Mouse (Mus musculus) hindbrain, postnatal 0 days (tissue): ENCODE data around the gene Fam207a. TPM values are rescaled to one million over a fixed set of nuclear protein-coding genes. Genes with fewer than 3 reads are reported as not detected.

ENCODE experiments used
- ATAC-seq: fragments of 200-750 bp; cut with Nextera tagmentation; 2 replicates; pipeline ENCODE4 v1.8.0; 2017; ENCODE audit warnings: mild to moderate bottlenecking, moderate TSS enrichment, moderate library complexity
- DNase-seq: peaks from one replicate; pipeline ENCODE4 v3.0.0-alpha.2; 2015; ENCODE audit warnings: low spot score
- H3K27ac ChIP-seq: fragments of 300-500 bp; sonication (generic); 2 replicates; pipeline ENCODE4 v1.5.1; 2014; ENCODE audit warnings: mild to moderate bottlenecking
- H3K27me3 ChIP-seq: fragments of 300-500 bp; sonication (generic); 2 replicates; pipeline ENCODE4 v1.6.1; 2014; ENCODE audit warnings: low read length, mixed read lengths; ENCODE audit not compliant: insufficient read depth
- H3K36me3 ChIP-seq: fragments of 300-500 bp; sonication (generic); 2 replicates; pipeline ENCODE4 v1.6.1; 2014; ENCODE audit warnings: low read length, mixed read lengths; ENCODE audit not compliant: insufficient read depth
- H3K4me1 ChIP-seq: fragments of 300-500 bp; sonication (generic); 2 replicates; pipeline ENCODE4 v1.6.1; 2014; ENCODE audit warnings: antibody characterized with exemption, low read length, mixed read lengths; ENCODE audit not compliant: insufficient read depth
- H3K4me2 ChIP-seq: fragments of 300-500 bp; sonication (generic); 2 replicates; pipeline ENCODE4 v1.6.1; 2014; ENCODE audit warnings: low read depth, mild to moderate bottlenecking, low read length, moderate library complexity, mixed read lengths
- H3K4me3 ChIP-seq: fragments of 300-500 bp; sonication (generic); 2 replicates; pipeline ENCODE4 v1.5.1; 2014; ENCODE audit warnings: low read length
- H3K9ac ChIP-seq: fragments of 300-500 bp; sonication (generic); replicated peaks from 2 replicates; pipeline ENCODE4 v1.6.1; 2014; ENCODE audit warnings: mild to moderate bottlenecking, low read length, moderate library complexity, mixed read lengths
- H3K9me3 ChIP-seq: fragments of 300-500 bp; sonication (generic); 2 replicates; pipeline ENCODE4 v1.6.1; 2016; ENCODE audit warnings: low read length, mixed read lengths
- CTCF ChIP-seq: IDR thresholded peaks from 2 replicates; pipeline ENCODE4 v1.5.1; 2016; ENCODE audit warnings: antibody characterized with exemption, control low read depth, low read depth
- WGBS: fragments of 180-500 bp; shearing (Covaris S2); extraction: QIAGEN DNeasy Blood & Tissue Kit; methylation state at CpG from one replicate; pipeline ENCODE4 v1.1.7; 2014; 5-methylcytosine and 5-hydroxymethylcytosine counted together
- polyA plus RNA-seq: library from polyadenylated mRNA; unstranded; fragments of >200 nt; fragmentation: Nextera tagmentation; extraction: Ambion mirVana; gene quantifications from 2 replicates; pipeline ENCODE4 v1.2.1, GENCODE M21; 2015
- total RNA-seq: library from RNA; depleted of rRNA; stranded (reverse); fragments of >200 nt; gene quantifications from 2 replicates; pipeline ENCODE4 v1.2.3, GENCODE M21; 2014

Gene Fam207a
- total and polyA plus RNA-seq, 2 experiments from 2014 or later: 31.8 to 56.2 TPM

GRCm38 (mm10) chr10:77504143-77504542 lies 11.4 kb downstream of the Fam207a start:
- Histone ChIP-seq H3K9ac (no peak overlapping the region), H3K27me3 (no peaks in the 10 kb centered on the region), H3K4me3 (no peak overlapping the region), H3K4me1 (no peaks in the 10 kb centered on the region), H3K27ac (no peak overlapping the region), H3K4me2 (no peak overlapping the region), H3K36me3 (peaks cover 16% of the 10 kb centered on the region; the same call in 1 of the 2 replicates), H3K9me3 (no peaks in the 10 kb centered on the region)
- WGBS: 83% methylated on average over 6 of the region's 6 CpGs
- ATAC-seq: no peak
- TF ChIP-seq CTCF: no peak
- DNase-seq: no peak

GRCm38 (mm10) chr10:77502967-77503922 lies 12.3 kb downstream of the Fam207a start:
- no peaks in the 10 kb centered on the region for H3K4me1 ChIP-seq
- no peaks in the 10 kb centered on the region for H3K27me3 ChIP-seq
- no peak overlapping the region for H3K9ac ChIP-seq
- DNase-seq (no peak), ATAC-seq (no peak)
- no peak overlapping the region for H3K4me2 ChIP-seq
- H3K4me3 ChIP-seq: no peak overlapping the region
- H3K36me3 ChIP-seq: peaks cover 19% of the 10 kb centered on the region; the same call in 1 of the 2 replicates
- no peak for TF ChIP-seq CTCF
- H3K27ac ChIP-seq: peak overlapping the region; percentile 48; the same call in 1 of the 2 replicates
- WGBS: 70% methylated on average over 25 of the region's 25 CpGs
- no peaks in the 10 kb centered on the region for H3K9me3 ChIP-seq

DNA sequence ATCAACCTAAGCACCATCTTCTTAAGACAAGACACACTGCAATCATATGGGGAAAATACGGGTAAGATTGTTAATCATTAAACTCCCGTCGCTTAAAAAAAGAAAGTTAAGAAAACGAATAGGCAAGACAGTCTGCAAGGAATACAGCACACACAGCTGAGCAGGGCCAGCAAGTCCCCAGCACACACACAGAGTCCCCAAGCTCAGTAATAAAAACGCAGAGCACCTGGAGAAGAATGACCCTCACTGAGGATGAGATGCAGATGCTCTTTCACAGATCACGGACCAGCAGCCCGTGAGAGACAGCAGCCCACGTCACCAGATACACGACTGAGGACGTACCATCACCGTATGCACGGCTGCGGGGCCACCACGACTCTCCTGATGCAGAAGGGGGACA lies 14.9 kb downstream of the Fam207a start:
- Histone ChIP-seq H3K9me3 (no peaks in the 10 kb centered on the region), H3K9ac (no peak overlapping the region), H3K4me1 (no peaks in the 10 kb centered on the region), H3K36me3 (peaks cover 27% of the 10 kb centered on the region; the same call in 1 of the 2 replicates), H3K27me3 (no peaks in the 10 kb centered on the region), H3K27ac (no peak overlapping the region), H3K4me2 (no peak overlapping the region), H3K4me3 (no peak overlapping the region)
- TF ChIP-seq CTCF: no peak
- WGBS: 86% methylated on average over 14 of the region's 14 CpGs
- DNase-seq (no peak), ATAC-seq (no peak)

GRCm38 (mm10) chr10:77498254-77498653 lies 17.3 kb downstream of the Fam207a start:
- no peak for TF ChIP-seq CTCF
- Histone ChIP-seq H3K9me3 (no peaks in the 10 kb centered on the region), H3K4me1 (no peaks in the 10 kb centered on the region), H3K9ac (no peak overlapping the region), H3K36me3 (peaks cover 21% of the 10 kb centered on the region), H3K4me3 (no peak overlapping the region), H3K4me2 (no peak overlapping the region), H3K27ac (no peak overlapping the region), H3K27me3 (no peaks in the 10 kb centered on the region)
- DNase-seq: no peak
- ATAC-seq: no peak
- 88% methylated on average over 6 of the region's 6 CpGs for WGBS

DNA sequence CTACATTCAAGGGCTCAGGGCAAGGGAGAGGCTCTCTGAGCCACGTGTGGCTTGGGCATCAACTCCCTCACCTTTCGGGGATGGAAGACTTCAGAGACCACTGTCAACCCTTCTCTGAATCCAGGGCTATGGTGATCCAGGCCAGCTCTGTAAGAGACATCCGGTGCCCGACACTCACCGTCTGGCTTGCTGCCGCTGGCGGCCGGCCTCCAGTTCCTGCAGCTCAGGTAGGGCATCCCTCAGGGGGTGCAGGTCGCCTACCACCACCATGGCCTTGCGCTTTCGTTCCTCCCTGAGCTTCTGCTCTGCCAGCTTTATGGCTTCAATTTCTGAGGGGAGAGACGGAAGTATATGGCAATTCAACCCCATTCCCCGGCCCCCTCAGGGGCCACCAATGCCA lies 18.4 kb downstream of the Fam207a start:
- Histone ChIP-seq H3K27me3 (no peaks in the 10 kb centered on the region), H3K9ac (no peak overlapping the region), H3K9me3 (no peaks in the 10 kb centered on the region), H3K36me3 (peaks cover 17% of the 10 kb centered on the region), H3K4me1 (no peaks in the 10 kb centered on the region), H3K4me3 (no peak overlapping the region), H3K4me2 (no peak overlapping the region), H3K27ac (no peak overlapping the region)
- ATAC-seq (no peak), DNase-seq (no peak)
- TF ChIP-seq CTCF: no peak
- 92% methylated on average over 13 of the region's 13 CpGs for WGBS

DNA sequence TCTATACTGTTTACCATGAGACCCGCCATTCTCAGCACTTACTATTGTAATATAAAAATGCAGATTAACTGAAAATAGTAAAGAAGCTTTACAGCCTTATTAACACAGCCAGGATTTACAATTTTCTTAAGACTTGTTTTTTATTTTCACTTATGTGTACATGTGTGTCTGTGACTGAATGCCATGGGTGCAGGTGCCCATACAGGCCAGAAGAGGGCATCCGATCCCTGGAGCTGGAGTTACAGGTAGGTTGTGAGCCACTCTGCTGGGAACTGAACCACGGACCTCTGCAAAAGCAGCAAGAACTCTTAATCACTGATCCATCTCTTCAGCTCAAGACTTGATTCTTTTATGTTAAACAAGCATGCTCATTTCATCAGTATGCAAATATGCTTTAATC lies 22.7 kb downstream of the Fam207a start:
- peak; percentile 25; the same call in 1 of the 2 replicates for TF ChIP-seq CTCF
- Histone ChIP-seq H3K27me3 (no peaks in the 10 kb centered on the region), H3K4me3 (no peak overlapping the region), H3K4me2 (no peak overlapping the region), H3K9ac (no peak overlapping the region), H3K36me3 (peaks cover 12% of the 10 kb centered on the region), H3K9me3 (no peaks in the 10 kb centered on the region), H3K27ac (no peak overlapping the region), H3K4me1 (no peaks in the 10 kb centered on the region)
- ATAC-seq: no peak
- DNase-seq: no peak
- WGBS: 92% methylated on average over 3 of the region's 3 CpGs

DNA sequence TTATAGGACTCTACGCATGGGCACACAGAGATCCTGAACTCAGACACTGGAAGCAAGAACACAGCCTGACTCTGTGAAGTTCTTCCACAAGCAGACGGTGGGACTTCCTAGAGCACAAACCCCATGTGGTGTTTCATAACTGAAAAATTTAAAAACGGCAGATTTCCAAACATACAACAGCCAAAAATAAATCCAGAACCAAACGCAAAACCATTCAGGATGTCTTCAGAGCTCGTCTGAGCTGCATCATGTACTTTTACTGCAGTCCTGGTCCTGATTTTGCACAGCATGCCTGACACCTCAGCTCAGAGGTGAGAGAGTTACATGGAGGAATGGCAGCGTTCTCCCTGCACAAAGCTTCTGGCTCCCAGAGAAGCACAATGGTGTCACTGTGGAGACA lies 24.0 kb downstream of the Fam207a start:
- Histone ChIP-seq H3K9ac (no peak overlapping the region), H3K4me1 (no peaks in the 10 kb centered on the region), H3K4me2 (no peak overlapping the region), H3K27me3 (no peaks in the 10 kb centered on the region), H3K27ac (no peak overlapping the region), H3K4me3 (no peak overlapping the region), H3K9me3 (no peaks in the 10 kb centered on the region), H3K36me3 (peaks cover 19% of the 10 kb centered on the region)
- no peak for TF ChIP-seq CTCF
- 89% methylated on average over 6 of the region's 6 CpGs for WGBS
- DNase-seq (no peak), ATAC-seq (no peak)
